Mouse (Mus musculus): Measurements from ENCODE around the gene Tsc1.

The Tsc1 gene

DNA sequence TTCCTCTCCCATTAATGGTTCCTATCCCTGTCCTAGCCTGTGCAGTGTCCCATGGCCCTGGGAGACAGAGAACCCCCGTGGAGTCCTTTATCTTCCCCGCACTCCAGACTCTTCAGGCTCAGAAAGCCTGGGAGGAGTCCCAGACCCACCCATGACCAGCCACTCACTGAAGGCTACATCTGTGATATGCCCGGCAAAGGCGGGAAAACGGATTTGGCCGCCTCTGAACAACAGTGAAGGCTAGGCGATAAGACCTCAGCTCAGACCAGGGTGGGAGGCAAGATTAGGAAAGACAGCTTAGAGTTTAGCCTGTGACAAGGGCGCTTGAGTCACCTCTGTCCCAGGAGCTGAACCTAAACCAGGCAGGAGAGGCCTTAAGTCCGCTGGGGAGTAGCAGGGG lies 24.2 kb upstream of the Tsc1 start:
- DNase-seq: no peak

- DNase-seq: no peak
Observed at GRCm38 (mm10) chr2:28617498-28618486, 23.2 kb upstream of the Tsc1 start.

DNA sequence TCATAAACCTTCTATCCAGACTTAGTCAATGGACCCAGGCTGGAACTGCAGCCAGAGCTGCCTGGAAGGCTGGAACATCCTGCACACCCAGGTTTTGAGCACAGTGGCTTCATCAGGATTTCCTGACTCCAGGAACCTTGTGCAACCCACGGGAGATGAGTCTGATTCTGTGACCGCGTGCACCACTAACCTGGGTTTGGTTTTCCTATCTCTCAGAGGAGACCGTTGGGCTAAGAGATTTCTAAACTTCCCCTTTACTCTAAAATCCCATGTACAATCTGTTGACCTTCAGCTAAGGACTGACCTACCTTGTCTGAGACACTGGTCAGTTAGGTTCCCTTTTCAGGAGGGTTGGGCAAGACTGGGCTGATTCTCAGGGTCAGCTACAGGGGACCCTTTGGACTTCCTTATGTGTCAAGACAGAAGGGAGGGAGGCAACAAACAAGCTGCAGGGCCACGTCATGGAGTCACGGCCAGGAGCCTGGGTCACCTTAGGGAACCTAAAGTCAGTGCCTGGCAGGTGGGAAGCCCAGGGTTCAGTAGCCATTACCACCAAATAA lies 22.2 kb upstream of the Tsc1 start:
- no peak for DNase-seq

DNA sequence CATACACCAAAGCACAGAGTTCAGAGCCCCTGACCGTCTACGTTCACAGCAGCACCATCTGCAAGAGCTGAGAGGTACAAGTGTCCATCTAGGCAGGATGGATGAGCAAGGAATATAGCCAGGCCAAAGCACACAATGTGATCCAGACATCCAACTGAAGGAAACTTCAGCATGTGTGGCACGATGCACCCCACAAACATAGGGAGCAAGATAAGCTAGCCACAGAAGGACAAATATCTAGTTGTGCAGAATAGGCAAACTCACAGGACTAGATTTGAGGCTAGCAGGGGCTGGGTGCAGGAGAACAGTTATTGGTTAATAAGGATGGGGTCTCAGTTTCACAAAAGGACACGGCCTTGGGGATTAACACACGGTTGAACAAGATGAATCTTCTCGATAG lies 21.7 kb upstream of the Tsc1 start:
- no peak for DNase-seq

- no peak for DNase-seq
Observed at GRCm38 (mm10) chr2:28620522-28620921, 20.5 kb upstream of the Tsc1 start.

GRCm38 (mm10) chr2:28621111-28621510 lies 19.9 kb upstream of the Tsc1 start:
- no peak for DNase-seq

- no peak for DNase-seq
Observed at GRCm38 (mm10) chr2:28621664-28622171, 19.3 kb upstream of the Tsc1 start, which contains the start of gene Gfi1b. Gene Gfi1b, minus strand, starts transcription at chr2:28621982.

GRCm38 (mm10) chr2:28622521-28623124 lies 18.4 kb upstream of the Tsc1 start:
- DNase-seq: no peak

DNA sequence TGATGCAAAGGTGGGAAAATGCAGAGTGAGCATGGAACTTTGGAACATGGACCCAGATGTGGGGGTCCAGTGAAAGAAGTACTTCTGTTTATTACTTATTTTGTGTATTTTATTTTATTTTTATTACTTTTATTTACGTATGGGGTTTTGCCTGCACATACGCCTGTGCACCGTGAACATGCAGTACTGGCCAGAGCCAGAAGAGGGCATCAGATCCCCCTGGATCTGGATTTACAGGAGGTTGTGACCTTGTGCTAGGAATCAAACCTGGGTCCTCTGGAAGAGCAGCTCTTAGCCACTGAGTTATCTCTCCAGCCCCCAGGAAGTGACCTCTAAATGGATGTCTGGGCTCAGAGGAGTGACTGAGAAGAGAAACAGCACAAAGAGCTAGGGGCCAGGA lies 16.2 kb upstream of the Tsc1 start:
- DNase-seq: no peak

GRCm38 (mm10) chr2:28626038-28626437 lies 15.0 kb upstream of the Tsc1 start:
- no peak for DNase-seq

- no peak for DNase-seq
Observed at GRCm38 (mm10) chr2:28628053-28628452, 13.0 kb upstream of the Tsc1 start.

DNA sequence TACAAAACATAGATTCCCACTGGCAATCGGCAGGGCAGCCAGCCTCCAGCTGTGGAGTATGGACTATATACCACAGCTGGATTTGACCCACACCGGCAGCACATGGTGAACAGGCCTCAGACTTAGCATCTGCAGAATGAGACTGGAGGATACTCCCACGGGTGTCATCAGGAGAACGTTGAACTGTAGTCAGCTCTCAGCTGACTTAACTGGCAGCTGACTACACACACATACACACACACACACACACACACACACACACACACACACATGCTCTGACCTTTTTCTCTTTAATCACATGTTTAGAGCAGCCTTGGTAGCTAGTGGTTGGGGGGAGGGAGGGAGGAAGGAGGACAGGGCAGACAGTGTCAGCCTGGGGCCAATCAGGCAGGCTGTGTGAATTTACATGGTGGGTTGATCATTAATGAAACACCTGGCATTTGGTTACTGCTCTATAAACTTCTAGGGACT lies 11.1 kb upstream of the Tsc1 start:
- peak; percentile 85 for DNase-seq

GRCm38 (mm10) chr2:28632626-28633025 lies 8.4 kb upstream of the Tsc1 start:
- DNase-seq: peak; percentile 53

GRCm38 (mm10) chr2:28633136-28633535 lies 7.9 kb upstream of the Tsc1 start:
- DNase-seq: no peak

GRCm38 (mm10) chr2:28635199-28635598 lies 5.8 kb upstream of the Tsc1 start:
- DNase-seq: no peak

GRCm38 (mm10) chr2:28637106-28637845 lies 3.8 kb upstream of the Tsc1 start:
- DNase-seq: no peak

- peak; percentile 43 for DNase-seq
Observed at GRCm38 (mm10) chr2:28638352-28638751, 2.7 kb upstream of the Tsc1 start.

DNA sequence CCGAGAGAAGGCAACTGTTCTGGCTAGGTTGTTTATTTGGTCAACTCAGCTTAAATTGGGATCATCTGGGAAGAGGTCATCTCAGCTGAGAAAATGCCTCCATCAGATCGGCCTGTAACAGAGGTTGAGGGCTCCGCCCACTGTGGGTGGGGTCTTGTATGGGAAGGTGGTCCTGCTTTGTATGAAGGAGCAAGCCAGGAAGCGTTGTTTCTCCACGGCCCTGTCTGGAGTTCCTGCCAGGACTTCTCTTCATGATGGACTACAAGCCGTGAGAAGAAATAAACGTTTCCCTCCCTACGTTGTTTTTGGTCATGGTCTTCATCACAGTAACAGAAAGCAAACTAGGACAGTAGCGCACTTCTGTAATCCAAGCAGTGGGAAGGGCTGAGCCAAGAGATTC lies 2.1 kb upstream of the Tsc1 start:
- no peak for DNase-seq

- peak; percentile 39 for DNase-seq
Observed at GRCm38 (mm10) chr2:28639794-28640193, 1.2 kb upstream of the Tsc1 start.

- DNase-seq: peak; percentile 40
Observed at GRCm38 (mm10) chr2:28641435-28641941, 460 bp downstream of the Tsc1 start.

- peak; percentile 45 for DNase-seq
Observed at GRCm38 (mm10) chr2:28643081-28643480, 2.1 kb downstream of the Tsc1 start.

DNA sequence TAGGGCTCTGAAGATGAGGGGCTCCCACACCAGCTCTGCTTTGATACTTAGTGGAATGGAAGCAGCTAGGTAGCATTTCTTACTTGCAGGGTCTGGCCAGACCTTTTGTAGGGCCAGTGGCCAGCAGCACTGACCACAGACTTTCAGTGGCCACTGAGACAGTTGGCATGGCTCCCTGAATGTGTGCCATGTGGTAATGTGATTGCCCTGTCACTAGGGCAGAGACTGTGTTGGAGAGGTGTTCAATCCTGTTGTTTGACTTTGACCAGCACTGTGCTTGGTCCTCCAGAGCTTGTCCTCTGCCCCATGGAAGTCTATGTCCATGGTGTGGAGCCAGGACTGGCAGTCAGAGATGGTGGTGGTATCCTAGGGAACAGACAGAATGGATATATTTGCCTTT lies 9.5 kb downstream of the Tsc1 start:
- peak; percentile 47 for DNase-seq

DNA sequence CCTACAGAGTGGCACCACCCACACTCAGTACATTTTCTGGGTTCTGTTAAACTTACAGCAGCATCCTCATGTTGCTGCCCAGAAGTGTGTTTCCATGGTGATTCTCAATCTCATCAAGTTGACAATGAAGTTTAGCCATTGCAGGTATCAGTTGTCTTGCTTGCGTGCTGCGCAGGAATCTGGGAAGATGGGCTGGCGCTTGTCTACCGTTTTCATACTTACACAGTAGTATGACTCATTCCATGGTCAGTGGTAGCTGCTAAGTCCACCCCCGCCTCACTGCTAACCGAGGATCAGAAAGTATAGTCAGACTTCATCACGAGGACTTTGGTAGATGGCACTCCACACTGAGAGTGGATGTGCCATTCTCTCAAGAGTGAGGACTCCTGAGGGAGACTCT lies 12.3 kb downstream of the Tsc1 start:
- no peak for DNase-seq
